Comparison of ENCODE assay signal across 15 mouse cellular contexts in the genomic region with DNA sequence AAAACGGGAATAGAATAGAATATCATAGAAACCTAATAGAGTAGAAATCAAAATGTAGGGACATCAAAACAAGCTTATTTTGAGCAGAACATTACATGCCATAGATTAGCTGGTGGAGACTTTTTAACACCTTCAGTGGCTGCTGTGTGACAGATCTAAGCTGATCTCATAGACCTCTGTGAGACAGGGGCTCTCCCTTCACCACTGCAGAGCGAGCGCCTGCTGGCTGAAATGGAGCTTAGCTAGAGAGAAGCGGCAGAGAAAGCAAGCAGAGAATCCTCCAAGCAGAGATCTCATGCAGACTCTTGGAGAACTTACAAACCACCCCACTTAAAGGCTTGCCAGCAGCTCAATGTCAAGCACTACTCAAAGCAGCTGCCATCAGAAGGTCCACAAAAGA.
"Had no signal": no experiment of that assay in that cellular context is flagged by ENCODE, and none has a peak within 500 bp of the region (broad histone marks: within the 10 kb centered on the region; RNA-seq: fewer than 3 reads in every experiment).

No protein-coding gene starts in this region.

- H3K27me3 ChIP-seq: midbrain, embryonic 13.5 days; midbrain, embryonic 15.5 days; neural tube, embryonic 12.5 days had no signal

- H3K9me3 ChIP-seq: megakaryocyte, embryonic 14.5 days; midbrain, embryonic 13.5 days; midbrain, embryonic 15.5 days; neural tube, embryonic 12.5 days had no signal

- H3K4me3 ChIP-seq: megakaryocyte, embryonic 14.5 days; midbrain, embryonic 13.5 days; midbrain, embryonic 15.5 days; neural tube, embryonic 12.5 days had no signal

- DNase-seq: lung, adult 18-20 months; lung, embryonic 14.5 days; lung, postnatal 14 days; lung, postnatal 36 days; right cerebral cortex, postnatal 14 days; spleen, adult 18-20 months; thymus, adult 18-20 months; thymus, postnatal 25 days; thymus, postnatal 4 days had no signal

- H3K27ac ChIP-seq: macrophage; midbrain, embryonic 13.5 days; midbrain, embryonic 15.5 days; neural tube, embryonic 12.5 days had no signal

- H3K9ac ChIP-seq: lung, embryonic 14.5 days; midbrain, embryonic 13.5 days; midbrain, embryonic 15.5 days; neural tube, embryonic 12.5 days had no signal

- ATAC-seq: midbrain, embryonic 13.5 days; midbrain, embryonic 15.5 days had no signal

- H3K36me3 ChIP-seq: midbrain, embryonic 13.5 days; midbrain, embryonic 15.5 days; neural tube, embryonic 12.5 days had no signal

- H3K4me2 ChIP-seq: lung, embryonic 14.5 days; midbrain, embryonic 11.5 days; midbrain, embryonic 13.5 days; midbrain, embryonic 15.5 days; neural tube, embryonic 12.5 days had no signal

- H3K4me1 ChIP-seq: midbrain, embryonic 13.5 days; midbrain, embryonic 15.5 days; neural tube, embryonic 12.5 days had no signal
